Mouse (Mus musculus): Measurements from ENCODE around the gene St5. TPM values are rescaled to one million over a fixed set of nuclear protein-coding genes. Genes with fewer than 3 reads are reported as not detected.

Gene St5
- 41.4 and 53.5 TPM in 2 replicates for polyA plus RNA-seq (2016; fragmentation: Nextera tagmentation; extraction: Ambion mirVana)

GRCm38 (mm10) chr7:109703190-109704015 lies at the start of gene St5, which contains the start of gene Akip1:
Gene St5, minus strand, starts transcription at chr7:109703605.
Gene Akip1, plus strand, starts transcription at chr7:109703690.
- Histone ChIP-seq H3K36me3 (peaks cover 11% of the 10 kb centered on the region), H3K27me3 (ENCODE audit: low read depth, poor library complexity, severe bottlenecking) (0 out of 2 replicates have a peak, but pooled peaks cover 6% of the 10 kb centered on the region), H3K4me1 (peaks cover 14% of the 10 kb centered on the region; the same call in 1 of the 2 replicates), H3K27ac (peak within 1 kb of the TSS; percentile 93), H3K4me3 (peak within 1 kb of the TSS; percentile 76), H3K9me3 (replicated peaks) (no peaks in the 10 kb centered on the region)
- peak; percentile 99 for DNase-seq (ENCODE audit: low spot score)
- WGBS = under 1% methylated on average over 61 of the region's 61 CpGs

- under 1% methylated on average over 74 of the region's 74 CpGs for WGBS
- H3K36me3 ChIP-seq = no peaks in the 10 kb centered on the region
Measured at GRCm38 (mm10) chr7:109752008-109752925, 48.9 kb upstream of the St5 start, which contains the start of gene Tmem9b. Gene Tmem9b, minus strand, starts transcription at chr7:109752875.

GRCm38 (mm10) chr7:109751427-109752007 lies 48.1 kb upstream of the St5 start:
- WGBS = 4% methylated on average over 13 of the region's 13 CpGs
- Histone ChIP-seq H3K27ac (peak overlapping the region; percentile 85), H3K9me3 (replicated peaks) (no peaks in the 10 kb centered on the region), H3K36me3 (no peaks in the 10 kb centered on the region), H3K4me1 (peaks cover 17% of the 10 kb centered on the region), H3K4me3 (peak overlapping the region; percentile 74), H3K27me3 (ENCODE audit: low read depth, poor library complexity, severe bottlenecking) (no peaks in the 10 kb centered on the region)
- DNase-seq (ENCODE audit: low spot score) = no peak

More at GRCm38 (mm10) chr7:109752008-109752925, 48.9 kb upstream of the St5 start, which contains the start of gene Tmem9b:
- H3K4me3 ChIP-seq = peak within 1 kb of the TSS; percentile 74
- no peaks in the 10 kb centered on the region for H3K9me3 ChIP-seq (replicated peaks)
- H3K27me3 ChIP-seq (ENCODE audit: low read depth, poor library complexity, severe bottlenecking) = no peaks in the 10 kb centered on the region
- H3K4me1 ChIP-seq = peaks cover 17% of the 10 kb centered on the region
- peak; percentile 86 for DNase-seq (ENCODE audit: low spot score)
- H3K27ac ChIP-seq = peak within 1 kb of the TSS; percentile 85

- no peak for DNase-seq (ENCODE audit: low spot score)
- H3K4me3 ChIP-seq = no peak overlapping the region
- H3K4me1 ChIP-seq = peaks cover 11% of the 10 kb centered on the region
- H3K27ac ChIP-seq = no peak overlapping the region
- H3K27me3 ChIP-seq (ENCODE audit: low read depth, poor library complexity, severe bottlenecking) = no peaks in the 10 kb centered on the region
- H3K36me3 ChIP-seq = peaks cover 12% of the 10 kb centered on the region; the same call in 1 of the 2 replicates
- 71% methylated on average over 1 of the region's 1 CpGs for WGBS
- H3K9me3 ChIP-seq (replicated peaks) = no peaks in the 10 kb centered on the region
Measured at GRCm38 (mm10) chr7:109747747-109748146, 44.3 kb upstream of the St5 start.

GRCm38 (mm10) chr7:109741703-109742102 lies 38.3 kb upstream of the St5 start:
- Histone ChIP-seq H3K4me1 (no peaks in the 10 kb centered on the region), H3K27me3 (ENCODE audit: low read depth, poor library complexity, severe bottlenecking) (no peaks in the 10 kb centered on the region), H3K9me3 (replicated peaks) (no peaks in the 10 kb centered on the region), H3K4me3 (no peak overlapping the region), H3K27ac (no peak overlapping the region), H3K36me3 (peaks cover 12% of the 10 kb centered on the region; the same call in 1 of the 2 replicates)
- WGBS = 89% methylated on average over 4 of the region's 4 CpGs
- DNase-seq (ENCODE audit: low spot score) = no peak

GRCm38 (mm10) chr7:109741060-109741459 lies 37.7 kb upstream of the St5 start:
- Histone ChIP-seq H3K36me3 (peaks cover 12% of the 10 kb centered on the region; the same call in 1 of the 2 replicates), H3K27ac (no peak overlapping the region)
- 93% methylated on average over 1 of the region's 1 CpGs for WGBS

GRCm38 (mm10) chr7:109739822-109740370 lies 36.5 kb upstream of the St5 start:
- Histone ChIP-seq H3K4me3 (no peak overlapping the region), H3K4me1 (no peaks in the 10 kb centered on the region), H3K9me3 (replicated peaks) (no peaks in the 10 kb centered on the region), H3K27ac (no peak overlapping the region), H3K36me3 (peaks cover 6% of the 10 kb centered on the region; the same call in 1 of the 2 replicates), H3K27me3 (ENCODE audit: low read depth, poor library complexity, severe bottlenecking) (no peaks in the 10 kb centered on the region)
- no peak for DNase-seq (ENCODE audit: low spot score)
- WGBS = 92% methylated on average over 5 of the region's 5 CpGs

More at GRCm38 (mm10) chr7:109741060-109741459, 37.7 kb upstream of the St5 start:
- DNase-seq (ENCODE audit: low spot score) = no peak
- Histone ChIP-seq H3K4me3 (no peak overlapping the region), H3K4me1 (no peaks in the 10 kb centered on the region), H3K9me3 (replicated peaks) (no peaks in the 10 kb centered on the region), H3K27me3 (ENCODE audit: low read depth, poor library complexity, severe bottlenecking) (no peaks in the 10 kb centered on the region)

GRCm38 (mm10) chr7:109734806-109735205 lies 31.4 kb upstream of the St5 start:
- H3K9me3 ChIP-seq (replicated peaks) = no peaks in the 10 kb centered on the region

GRCm38 (mm10) chr7:109731626-109732025 lies 28.2 kb upstream of the St5 start, which contains the start of gene Ascl3:
Gene Ascl3, minus strand, starts transcription at chr7:109731726.
- H3K27me3 ChIP-seq (ENCODE audit: low read depth, poor library complexity, severe bottlenecking) = no peaks in the 10 kb centered on the region
- H3K27ac ChIP-seq = no peak within 1 kb of the TSS
- no peak within 1 kb of the TSS for H3K4me3 ChIP-seq
- H3K9me3 ChIP-seq (replicated peaks) = no peaks in the 10 kb centered on the region
- 88% methylated on average over 5 of the region's 5 CpGs for WGBS
- no peak for DNase-seq (ENCODE audit: low spot score)
- H3K36me3 ChIP-seq = no peaks in the 10 kb centered on the region
- peaks cover 6% of the 10 kb centered on the region; the same call in 1 of the 2 replicates for H3K4me1 ChIP-seq

More at GRCm38 (mm10) chr7:109734806-109735205, 31.4 kb upstream of the St5 start:
- no peak for DNase-seq (ENCODE audit: low spot score)
- WGBS = 96% methylated on average over 4 of the region's 4 CpGs
- Histone ChIP-seq H3K4me1 (peaks cover 6% of the 10 kb centered on the region; the same call in 1 of the 2 replicates), H3K36me3 (no peaks in the 10 kb centered on the region), H3K27ac (no peak overlapping the region), H3K27me3 (ENCODE audit: low read depth, poor library complexity, severe bottlenecking) (no peaks in the 10 kb centered on the region), H3K4me3 (no peak overlapping the region)

GRCm38 (mm10) chr7:109723697-109724096 lies 20.3 kb upstream of the St5 start, which contains the start of gene BC051019:
Gene BC051019, minus strand, starts transcription at chr7:109723850.
- Histone ChIP-seq H3K27ac (no peak within 1 kb of the TSS), H3K27me3 (ENCODE audit: low read depth, poor library complexity, severe bottlenecking) (no peaks in the 10 kb centered on the region), H3K9me3 (replicated peaks) (no peaks in the 10 kb centered on the region), H3K4me1 (no peaks in the 10 kb centered on the region), H3K36me3 (no peaks in the 10 kb centered on the region), H3K4me3 (no peak within 1 kb of the TSS)
- DNase-seq (ENCODE audit: low spot score) = no peak
- WGBS = 92% methylated on average over 5 of the region's 5 CpGs

GRCm38 (mm10) chr7:109723114-109723513 lies 19.7 kb upstream of the St5 start:
- H3K27me3 ChIP-seq (ENCODE audit: low read depth, poor library complexity, severe bottlenecking) = no peaks in the 10 kb centered on the region
- DNase-seq (ENCODE audit: low spot score) = no peak
- no peaks in the 10 kb centered on the region for H3K4me1 ChIP-seq
- H3K9me3 ChIP-seq (replicated peaks) = no peaks in the 10 kb centered on the region
- no peak overlapping the region for H3K4me3 ChIP-seq
- WGBS = 99% methylated on average over 8 of the region's 8 CpGs
- no peaks in the 10 kb centered on the region for H3K36me3 ChIP-seq
- H3K27ac ChIP-seq = no peak overlapping the region

- no peak overlapping the region for H3K27ac ChIP-seq
- H3K4me1 ChIP-seq = no peaks in the 10 kb centered on the region
- H3K27me3 ChIP-seq (ENCODE audit: low read depth, poor library complexity, severe bottlenecking) = no peaks in the 10 kb centered on the region
- no peaks in the 10 kb centered on the region for H3K9me3 ChIP-seq (replicated peaks)
- DNase-seq (ENCODE audit: low spot score) = no peak
- WGBS = 92% methylated on average over 2 of the region's 2 CpGs
- no peak overlapping the region for H3K4me3 ChIP-seq
- no peaks in the 10 kb centered on the region for H3K36me3 ChIP-seq
Measured at GRCm38 (mm10) chr7:109722618-109723017, 19.2 kb upstream of the St5 start.

Data from limb, embryonic 10.5 days (tissue).